Mouse (Mus musculus): ENCODE results near the gene Arl4c.
"Not testable (repeated sequence)": the region's sequence is repeated elsewhere in the genome, so short reads cannot be mapped to it uniquely, and the experiment has no call there.

The Arl4c gene

DNA sequence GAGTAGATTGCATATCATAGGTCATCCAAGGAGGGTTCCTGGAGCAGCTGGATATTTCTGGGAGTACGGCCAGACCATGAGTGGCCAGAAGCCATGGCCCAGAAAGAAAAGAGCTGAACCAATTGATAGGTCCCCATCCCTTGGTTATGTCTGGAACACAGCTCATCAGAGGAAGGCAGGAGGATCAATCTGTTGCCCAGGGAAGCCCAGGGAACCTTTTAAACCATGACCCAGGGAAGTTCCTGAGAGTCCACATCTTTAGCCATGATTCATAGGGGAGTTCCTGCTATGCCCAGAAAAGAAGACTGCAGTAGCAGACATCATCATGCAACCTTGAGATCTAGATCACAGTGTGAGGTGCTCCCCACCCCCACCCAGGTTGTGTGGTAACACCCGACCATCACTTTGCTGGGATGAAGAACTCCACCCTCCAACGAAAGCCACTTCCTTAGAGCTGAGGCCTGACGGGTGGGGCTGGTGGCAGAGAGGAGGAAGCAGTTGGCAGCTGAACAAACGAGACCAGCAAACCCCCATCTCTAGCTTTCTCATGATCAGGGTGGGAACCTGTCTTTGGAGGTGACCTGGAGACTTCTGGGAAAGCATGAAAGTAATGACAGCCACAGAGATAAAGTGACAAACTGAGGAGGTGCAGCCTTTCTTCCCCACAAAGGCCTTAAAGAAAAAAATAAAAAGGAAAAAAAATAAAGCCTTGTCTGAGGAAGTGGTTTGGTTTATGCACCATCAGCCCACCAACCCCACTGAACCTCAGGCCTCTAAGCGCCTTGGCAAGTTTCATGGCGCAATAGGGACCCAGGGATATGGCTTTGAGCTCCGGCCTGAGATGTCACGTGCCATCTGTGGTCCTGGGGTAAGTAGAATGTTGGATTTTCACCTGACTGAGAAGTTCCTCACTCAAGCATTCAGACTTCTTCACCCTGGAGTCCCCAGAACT, 47.2 kb downstream of the Arl4c start:
- DNase-seq = no peak

DNA sequence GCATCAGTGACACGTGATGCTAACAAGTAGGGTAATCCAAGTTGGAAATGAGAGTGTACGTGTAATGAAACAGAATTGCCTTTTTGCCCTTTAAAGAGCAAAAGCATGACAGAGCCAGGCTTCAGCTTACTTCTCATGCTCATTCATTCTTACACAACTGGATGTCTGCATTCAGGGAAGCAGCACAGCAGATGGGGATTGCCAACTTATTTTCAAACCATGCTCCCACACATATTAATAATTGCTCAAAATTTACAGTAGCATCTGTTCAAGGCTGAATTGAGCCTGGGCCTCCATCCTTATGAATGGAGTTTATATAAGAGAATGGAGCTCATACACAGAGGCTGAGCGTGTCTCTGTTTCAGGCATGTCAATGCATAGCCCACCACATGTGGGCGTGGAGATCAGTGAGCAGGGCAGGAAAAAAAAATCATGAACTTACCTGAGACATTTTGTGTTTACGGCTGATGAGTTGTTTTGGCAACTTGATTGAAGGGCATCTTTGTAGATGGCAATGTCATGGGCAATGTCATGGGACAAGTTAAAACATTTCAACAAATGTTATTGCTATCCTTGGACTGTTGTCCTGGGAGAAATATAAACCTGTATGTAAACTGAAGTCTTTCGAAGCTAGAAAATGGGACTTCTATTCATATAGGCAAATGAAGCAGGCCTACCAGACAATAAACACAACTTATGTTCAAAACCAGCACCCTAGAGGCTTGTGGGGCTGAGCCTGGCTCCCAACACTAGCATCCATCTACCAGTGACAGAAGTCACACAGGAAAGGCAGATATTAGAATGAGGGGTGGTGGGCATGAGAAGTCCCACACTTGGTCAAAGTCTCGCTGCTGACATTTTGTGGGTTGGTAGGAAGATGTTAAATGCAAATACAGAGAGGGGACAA, 48.2 kb downstream of the Arl4c start:
- DNase-seq = no peak

DNA sequence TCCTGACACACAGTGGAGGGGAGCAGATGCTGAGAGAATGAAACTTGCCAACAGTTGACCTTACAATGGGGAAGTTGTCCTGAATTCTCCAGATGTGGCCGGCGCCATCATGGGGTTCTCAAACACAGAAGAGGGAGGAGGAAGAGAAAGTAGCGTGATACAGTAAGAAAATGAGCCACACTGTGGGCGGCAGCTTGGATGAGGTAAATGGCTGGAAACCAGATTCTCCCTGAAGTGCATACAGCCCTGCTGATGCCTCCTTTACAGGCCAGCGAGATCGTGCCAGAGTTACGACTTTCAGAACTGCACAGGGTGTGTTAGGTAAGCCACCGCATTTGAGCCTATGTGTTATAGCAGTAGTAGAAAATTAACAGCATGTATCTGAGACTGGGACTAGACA, 49.3 kb downstream of the Arl4c start:
- DNase-seq = no peak

DNA sequence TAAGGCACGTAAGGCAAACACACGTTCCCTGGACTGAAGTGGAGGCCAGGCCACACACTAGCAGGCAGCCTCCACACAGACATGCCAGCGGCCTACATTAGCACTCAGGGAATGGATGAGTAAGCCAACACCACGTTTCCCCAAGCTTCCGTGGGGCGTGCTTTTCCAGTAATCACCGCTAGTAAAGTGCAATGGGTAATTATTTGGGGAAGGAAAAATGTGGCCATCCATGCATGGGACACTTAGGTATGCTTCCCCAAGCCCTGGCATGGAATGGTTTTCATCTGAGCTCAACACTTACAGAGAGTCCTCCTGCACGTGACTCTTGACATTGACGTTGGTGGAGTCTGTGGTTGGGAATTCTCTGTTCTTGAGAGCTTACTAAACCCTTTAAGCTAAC, 50.4 kb downstream of the Arl4c start:
- no peak for DNase-seq

DNA sequence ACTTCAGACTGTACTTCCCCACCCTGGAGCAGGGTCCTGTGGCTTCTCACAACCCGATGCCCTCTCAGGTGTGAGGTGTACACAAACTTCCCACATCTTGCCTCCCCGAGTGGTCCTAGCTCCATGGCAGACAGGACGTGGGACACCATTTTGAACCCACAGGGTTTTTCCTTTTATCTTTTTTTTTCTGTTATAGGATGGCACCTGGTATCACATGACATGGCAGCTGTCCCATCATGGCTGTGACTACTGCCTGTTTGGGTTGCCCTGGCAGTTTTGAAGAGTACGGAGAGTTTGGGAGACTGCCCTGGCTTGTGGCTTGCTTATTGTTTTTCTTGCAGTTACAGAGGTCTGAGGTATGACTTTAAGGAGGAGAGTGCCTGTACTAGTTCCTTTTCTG, 53.3 kb downstream of the Arl4c start:
- no peak for DNase-seq

DNA sequence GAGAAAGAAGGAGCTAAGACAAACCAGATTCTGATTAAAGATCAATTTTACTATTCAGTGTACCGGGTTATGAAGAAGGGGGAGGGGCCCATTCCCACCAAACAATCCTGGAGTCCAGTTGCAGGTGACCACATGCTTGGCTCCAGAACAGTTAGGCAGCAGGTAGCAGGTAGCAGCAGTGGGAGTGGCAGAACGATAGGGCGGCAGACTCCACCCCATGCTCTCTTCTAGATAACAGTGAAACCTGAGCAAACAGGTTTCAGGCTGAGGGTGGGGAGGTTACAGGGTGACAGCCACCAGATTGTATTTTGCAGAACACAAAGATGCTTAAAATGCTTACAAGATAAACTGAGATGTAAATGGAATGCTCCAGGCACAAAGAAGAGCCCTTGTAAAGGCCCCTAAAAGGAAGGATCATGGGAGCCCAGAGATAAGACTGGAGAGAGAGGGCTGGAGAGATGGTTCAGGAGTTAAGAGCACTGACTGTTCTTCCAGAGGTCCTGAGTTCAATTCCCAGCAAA, 56.4 kb downstream of the Arl4c start:
- no peak for DNase-seq

DNA sequence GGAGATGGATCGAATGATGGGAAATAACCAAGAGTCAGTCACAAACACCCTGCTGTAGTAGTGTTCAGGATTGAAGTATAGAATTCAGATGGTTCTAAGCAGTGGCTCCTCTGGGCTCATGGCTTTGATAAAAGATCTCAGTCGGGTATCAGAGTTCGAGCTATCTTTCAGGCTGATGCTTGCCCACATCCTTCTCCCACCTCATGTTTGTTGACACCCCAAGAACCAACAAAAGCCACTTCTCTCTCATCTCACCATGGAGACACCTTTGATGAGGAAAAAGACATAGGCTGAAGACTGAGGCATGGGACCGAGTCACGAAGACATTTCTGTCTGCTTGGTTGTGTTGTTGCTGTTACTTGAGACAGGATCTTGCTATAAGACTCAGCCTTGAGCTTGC, 57.6 kb downstream of the Arl4c start:
- no peak for DNase-seq

DNA sequence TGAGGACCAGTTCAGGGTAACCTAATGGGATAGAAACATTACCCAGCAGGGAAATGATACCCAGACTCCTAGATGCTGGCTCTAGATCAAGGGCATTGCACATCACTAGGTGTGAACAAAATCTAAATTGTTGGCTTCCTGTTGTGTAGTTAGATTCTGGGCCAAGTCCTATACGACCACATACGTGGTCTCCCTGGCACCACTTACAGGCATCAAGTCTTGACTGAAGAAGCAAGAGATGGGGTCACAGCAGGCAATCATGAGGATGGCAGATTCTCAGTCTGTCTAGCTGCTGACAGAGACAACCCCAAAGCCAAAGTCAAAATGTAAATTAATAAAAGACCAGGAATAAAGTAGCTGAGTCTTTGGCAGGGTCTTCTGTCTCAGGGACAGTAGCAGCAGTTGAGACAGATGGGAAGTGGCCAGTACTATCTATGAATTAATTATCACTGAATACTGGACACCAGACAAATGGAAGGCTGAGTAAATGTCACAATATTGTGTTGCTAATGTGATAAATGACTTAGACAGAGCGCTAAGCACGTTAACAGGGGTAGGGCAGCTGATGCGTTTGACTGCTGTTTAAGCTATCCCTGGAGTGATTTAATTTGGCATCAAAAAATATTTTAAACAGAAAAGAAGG, 58.7 kb downstream of the Arl4c start:
- no peak for DNase-seq

DNA sequence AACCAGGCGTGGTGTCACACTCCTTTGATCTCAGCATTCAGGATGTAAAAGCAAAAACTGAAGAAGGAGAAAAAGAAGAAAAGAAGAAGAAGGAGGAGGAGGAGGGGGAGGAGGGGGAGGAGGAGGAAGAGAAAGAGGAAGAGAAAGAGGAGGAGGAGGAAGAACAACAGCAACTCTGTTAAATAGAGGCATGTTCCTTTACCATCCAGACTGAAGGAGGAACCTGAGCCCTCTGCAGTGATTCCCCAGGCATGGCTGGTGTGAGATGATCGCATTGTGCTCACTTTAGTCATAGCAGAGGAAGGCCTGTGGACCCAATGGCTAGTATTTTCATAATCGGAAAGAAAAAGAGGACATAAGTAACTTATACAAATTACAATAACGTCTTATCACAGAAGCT, 59.3 kb downstream of the Arl4c start:
- DNase-seq = no peak

DNA sequence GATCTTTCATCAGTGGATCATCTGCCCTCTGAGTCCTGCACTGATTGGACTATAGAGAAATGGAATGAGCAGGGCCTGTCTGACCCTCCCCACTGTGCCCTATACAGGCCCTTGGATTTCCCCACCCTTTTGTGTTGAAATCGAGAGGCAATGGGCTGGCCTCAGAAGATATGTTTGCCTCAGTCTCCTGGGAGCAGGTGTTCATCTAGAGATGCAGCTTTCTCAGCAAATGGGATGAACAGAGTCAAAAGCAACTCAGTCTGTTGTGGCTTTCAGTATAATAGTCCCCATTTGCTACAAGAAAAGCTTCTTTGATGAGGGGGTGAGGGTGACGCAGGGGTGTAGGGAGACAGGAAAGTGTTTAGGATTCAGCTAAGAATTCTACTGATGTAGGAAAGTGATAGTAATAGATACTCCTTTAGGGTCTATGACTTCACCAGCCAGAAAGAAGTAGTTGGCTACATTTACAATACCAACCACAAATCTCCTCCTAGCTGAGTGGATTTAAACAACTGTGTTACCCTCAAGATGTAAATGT, 60.3 kb downstream of the Arl4c start:
- no peak for DNase-seq

DNA sequence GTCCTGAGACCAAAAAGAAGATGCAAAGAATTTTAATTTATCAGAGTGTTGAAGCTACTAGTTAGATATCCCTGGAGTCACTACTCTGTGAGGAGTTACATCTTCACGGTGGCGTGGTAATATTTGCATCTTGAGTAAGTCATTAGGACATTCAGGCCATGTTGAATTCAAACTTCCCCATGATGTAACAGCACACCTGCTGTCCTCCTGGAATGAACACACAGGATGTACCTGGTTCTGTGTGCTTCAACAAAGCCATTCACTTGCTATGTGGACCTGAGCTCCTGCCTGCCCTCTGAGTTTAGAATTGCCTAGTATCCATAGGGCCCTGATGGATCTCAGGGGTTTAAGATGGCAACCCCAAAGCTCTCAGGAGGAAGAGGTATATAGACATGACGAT, 60.8 kb downstream of the Arl4c start:
- no peak for DNase-seq

DNA sequence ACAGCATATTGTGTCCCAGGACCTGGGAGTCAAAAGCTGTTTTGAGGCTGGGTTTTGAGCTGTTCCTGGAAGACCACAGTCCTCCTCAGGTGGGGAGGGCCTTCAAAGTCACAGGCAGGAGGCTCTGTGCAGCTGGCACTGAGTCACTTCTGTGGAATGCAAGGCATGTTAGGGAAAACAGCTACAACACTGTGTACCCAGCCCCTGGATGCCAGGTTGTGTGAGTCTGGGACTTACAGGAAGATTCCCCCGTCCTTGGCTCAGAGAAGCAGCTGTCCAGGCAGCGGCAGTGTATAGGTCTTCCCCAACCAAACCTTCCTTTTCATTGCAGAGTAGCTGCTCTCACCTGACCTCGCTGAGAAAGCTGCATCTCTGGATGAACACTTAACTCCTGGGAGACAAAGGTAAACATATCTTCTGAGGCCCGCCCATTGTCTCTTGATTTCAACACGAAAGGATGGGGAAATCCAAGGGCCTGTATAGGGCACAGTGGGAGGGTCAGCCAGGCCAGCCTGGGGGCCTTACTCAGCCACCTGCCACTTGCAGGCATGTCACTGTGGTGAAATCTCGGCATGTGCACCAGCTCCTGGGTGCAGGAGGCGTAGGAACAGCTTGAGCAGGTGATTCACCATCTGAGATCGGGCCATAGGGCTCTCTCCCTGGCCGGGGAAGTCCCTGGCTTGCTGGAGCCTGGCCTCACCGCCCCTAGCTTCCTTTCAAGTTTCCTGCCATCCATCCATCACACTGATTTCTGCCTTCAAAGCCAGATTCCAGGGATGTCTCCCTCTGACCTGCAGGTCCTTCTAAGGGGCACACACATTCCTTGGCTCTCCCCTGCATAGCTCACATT, 62.4 kb downstream of the Arl4c start:
- peak in 1 of 2 experiments; percentile 14 for DNase-seq

DNA sequence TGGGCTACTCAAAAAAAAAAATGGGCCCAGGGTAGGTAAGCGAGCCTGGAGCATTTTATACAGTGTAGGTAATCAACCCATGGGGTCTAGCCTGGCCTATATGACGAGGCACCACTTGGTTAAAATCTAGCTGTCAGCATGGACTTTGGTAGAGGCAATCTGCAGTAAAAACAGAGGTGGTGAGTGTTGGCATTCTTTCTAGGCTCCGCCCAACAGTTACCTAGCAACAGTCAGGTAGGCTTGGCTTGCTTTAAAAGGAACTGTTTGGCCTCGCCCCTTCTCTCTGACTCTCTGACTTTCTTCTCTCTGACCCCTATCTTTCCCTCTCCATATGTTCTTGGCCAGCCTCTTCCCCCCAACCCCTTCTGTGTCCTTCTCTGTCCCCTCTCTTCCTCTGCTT, 63.4 kb downstream of the Arl4c start:
- DNase-seq = no peak

DNA sequence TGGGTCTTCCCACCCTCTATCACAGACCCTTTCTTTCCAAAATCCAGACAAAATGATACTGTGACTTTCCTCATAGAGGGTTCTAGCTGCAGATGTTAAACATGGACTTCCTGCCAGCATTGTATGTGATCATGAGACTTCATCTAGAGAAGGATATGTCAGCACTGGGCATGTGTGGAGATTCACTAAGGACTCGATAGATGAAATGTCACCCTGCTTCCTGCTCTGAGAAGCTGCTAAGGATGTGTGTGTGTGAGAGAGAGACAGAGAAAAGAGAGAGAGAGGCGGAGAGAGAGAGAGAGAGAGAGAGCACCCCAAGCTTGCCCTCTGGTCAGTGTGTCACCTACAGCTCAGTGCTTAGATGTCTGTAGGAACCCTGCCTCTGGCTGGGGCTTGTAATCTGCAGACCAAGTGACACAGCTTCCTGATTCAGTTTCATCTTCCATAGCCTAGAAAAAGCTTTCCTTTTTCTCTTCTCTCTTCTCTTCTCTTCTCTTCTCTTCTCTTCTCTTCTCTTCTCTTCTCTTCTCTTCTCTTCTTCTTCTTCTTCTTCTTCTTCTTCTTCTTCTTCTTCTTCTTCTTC, 65.4 kb downstream of the Arl4c start:
- not testable (repeated sequence) for DNase-seq

DNA sequence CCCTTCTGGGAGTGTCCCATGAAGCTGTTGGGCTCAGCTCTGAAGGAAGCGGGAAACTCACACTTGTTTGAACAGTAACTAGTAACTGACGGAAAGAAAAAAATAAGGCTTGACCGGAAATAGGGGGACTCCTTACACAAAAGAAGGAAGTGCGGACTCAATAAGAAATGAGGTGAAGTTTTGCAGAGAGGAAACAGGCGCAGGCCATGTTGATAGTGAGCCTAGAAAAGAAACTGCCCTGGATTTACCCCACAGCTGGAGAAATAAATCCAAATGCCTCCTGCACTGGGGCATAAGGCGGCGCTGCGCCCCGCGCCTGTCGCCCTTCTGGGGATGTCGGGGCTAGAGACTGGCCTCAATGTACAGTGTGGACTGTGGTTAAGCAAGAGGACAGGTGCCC, 66.4 kb downstream of the Arl4c start:
- DNase-seq = no peak

DNA sequence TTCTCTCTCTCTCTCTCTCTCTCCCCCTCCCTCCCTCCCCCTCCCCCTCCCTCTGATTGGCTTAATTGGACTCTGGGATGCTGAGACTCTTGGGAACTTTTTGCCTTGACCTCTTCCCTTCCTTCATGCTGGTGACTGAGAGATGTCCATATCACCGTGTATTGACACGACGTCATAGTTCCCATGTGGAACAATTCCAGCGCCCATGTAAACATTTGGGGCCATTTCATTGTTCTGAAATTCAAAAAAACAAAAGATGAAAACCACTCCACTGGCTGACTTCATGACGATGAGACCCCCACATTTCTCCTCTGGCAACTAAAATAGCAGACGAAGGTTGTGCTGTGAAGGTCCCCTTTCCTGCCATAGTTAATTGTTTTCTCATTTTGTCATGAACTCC, 69.2 kb downstream of the Arl4c start:
- DNase-seq = no peak

DNA sequence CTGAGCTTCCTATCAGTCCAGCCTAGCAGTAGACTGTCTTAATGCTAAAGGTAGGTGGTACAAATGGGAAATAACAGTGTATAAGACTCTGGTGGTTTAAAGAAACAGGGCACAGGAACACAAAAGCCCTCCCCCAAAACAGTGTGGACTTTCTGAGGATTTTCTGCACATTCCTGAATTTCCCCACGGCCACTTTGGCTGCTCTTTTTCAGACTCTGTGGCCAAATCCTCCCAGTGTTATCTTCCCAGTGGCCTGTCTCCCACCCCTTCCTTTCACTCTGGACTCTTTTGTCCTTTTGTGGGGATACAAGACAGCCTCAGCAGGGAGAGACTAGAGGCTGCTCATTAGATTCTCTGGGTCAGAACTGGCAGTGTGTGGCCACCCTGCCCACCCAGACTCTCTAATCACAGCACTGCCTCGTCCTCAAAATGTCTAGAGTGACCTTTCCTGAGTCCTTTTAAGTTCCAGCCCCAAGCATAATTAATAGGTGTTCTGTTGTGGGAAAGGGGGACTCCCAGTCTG, 72.0 kb downstream of the Arl4c start:
- no peak for DNase-seq

DNA sequence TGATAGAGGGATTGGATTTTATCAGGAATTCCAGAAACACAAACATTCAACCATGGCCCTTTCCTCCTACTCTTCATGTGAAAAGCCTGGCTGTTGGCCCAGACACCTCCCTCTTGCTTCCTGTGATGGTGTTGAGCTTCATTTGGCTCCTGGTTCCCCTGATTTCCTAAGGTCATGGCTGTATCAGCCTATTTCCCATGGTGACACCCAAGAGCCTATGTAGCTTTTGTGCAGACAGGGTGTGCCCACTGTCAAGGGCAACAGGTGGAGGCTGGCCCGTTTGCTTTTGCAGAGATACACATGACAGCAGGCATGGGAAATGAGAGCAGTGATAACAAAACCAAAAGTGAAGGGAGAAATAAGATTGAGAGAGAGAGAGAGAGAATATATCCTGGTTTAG, 76.8 kb downstream of the Arl4c start:
- no peak for DNase-seq

DNA sequence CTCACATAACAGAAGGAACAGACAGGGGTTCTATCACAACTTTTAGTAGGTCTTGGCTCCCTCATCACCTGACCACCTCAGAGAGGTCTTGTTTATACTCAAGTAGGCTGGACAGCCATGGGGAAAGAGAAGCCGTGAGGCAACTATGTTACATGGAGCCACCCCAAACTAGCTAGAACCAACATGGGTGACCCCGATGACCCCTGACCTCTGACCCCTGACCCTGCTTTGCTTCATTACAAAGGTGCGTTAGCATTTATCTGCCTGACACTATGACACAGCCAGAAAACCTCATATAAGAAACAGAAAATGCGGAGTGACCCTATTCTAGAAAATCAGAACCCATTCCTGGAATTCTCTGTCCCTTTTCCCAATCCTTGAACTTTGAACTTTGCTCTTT, 77.6 kb downstream of the Arl4c start:
- no peak for DNase-seq

DNA sequence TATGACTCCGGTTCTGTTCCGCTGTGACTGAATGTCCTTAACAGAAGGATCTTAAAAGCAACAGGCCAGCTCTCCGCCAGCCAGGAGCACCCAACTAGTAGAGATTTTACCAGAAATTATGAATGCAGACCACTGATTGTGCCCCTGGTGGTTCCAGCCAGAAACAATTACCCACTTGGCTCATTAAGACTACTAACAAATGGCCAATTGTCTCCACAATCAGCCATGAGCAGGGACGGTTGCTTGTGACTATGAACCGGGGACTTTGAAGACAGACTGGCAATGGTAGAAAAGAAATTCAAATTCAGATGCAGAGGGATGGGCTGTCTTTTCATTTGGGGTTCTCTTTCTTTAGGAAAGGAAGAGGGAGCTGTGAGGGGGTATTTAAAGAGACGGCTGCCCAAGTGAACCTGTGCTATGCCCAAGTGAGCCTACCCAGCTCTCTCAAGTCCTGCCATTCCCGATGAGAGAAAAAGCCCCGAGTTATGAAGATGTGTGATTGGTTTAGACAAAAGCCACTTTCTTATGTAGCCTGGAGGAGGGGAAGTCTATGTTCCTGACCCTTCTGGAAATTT, 78.4 kb downstream of the Arl4c start:
- DNase-seq = no peak
